19 mouse cellular contexts compared by ENCODE assay signal in genomic region chr5:99511081-99511480, GRCm38 (mm10).
DNase-seq lines count a peak whose midpoint lies in the region; ATAC-seq and TF ChIP-seq lines count a peak whose summit lies in the region.
"Had no signal": no experiment of that assay in that cellular context is flagged by ENCODE, and none has a peak within 500 bp of the region (broad histone marks: within the 10 kb centered on the region; RNA-seq: fewer than 3 reads in every experiment).

No protein-coding gene starts in this region.

- 24% methylated on average over 11 of the region's 11 CpGs for WGBS in midbrain, embryonic 14.5 days
- WGBS in midbrain, postnatal 0 days = 39% methylated on average over 11 of the region's 11 CpGs
- WGBS in embryonic facial prominence, embryonic 14.5 days = 28% methylated on average over 11 of the region's 11 CpGs
- WGBS in forebrain, postnatal 0 days = 50% methylated on average over 11 of the region's 11 CpGs
- WGBS in midbrain, embryonic 11.5 days = 53% methylated on average over 11 of the region's 11 CpGs

- no peaks in the 10 kb centered on the region for H3K36me3 ChIP-seq in midbrain, embryonic 14.5 days (ENCODE audit: control insufficient read depth, insufficient read depth, low read length)
- no peaks in the 10 kb centered on the region for H3K36me3 ChIP-seq in midbrain, postnatal 0 days (ENCODE audit: insufficient read depth, low read length)
- no peaks in the 10 kb centered on the region for H3K36me3 ChIP-seq in embryonic facial prominence, embryonic 14.5 days (ENCODE audit: control insufficient read depth, insufficient read depth, low read length)
- H3K36me3 ChIP-seq in forebrain, postnatal 0 days (ENCODE audit: insufficient read depth) = no peaks in the 10 kb centered on the region
- no peaks in the 10 kb centered on the region for H3K36me3 ChIP-seq in midbrain, embryonic 11.5 days (ENCODE audit: control insufficient read depth, insufficient read depth, low read length)
- H3K36me3 ChIP-seq: heart, embryonic 15.5 days; hindbrain, embryonic 13.5 days had no signal

- peaks cover 10% of the 10 kb centered on the region for H3K4me1 ChIP-seq in midbrain, embryonic 14.5 days (ENCODE audit: control insufficient read depth, insufficient read depth, low read length)
- 0 out of 2 replicates have a peak, but pooled peaks cover 2% of the 10 kb centered on the region for H3K4me1 ChIP-seq in midbrain, postnatal 0 days (ENCODE audit: insufficient read depth, low read length)
- no peaks in the 10 kb centered on the region for H3K4me1 ChIP-seq in embryonic facial prominence, embryonic 14.5 days (ENCODE audit: control insufficient read depth, insufficient read depth, low read length)
- no peaks in the 10 kb centered on the region for H3K4me1 ChIP-seq in forebrain, postnatal 0 days (ENCODE audit: insufficient read depth)
- H3K4me1 ChIP-seq in midbrain, embryonic 11.5 days (ENCODE audit: control insufficient read depth, insufficient read depth, low read length) = 0 out of 2 replicates have a peak, but pooled peaks cover 5% of the 10 kb centered on the region
- H3K4me1 ChIP-seq: heart, embryonic 15.5 days had no signal

- no peak overlapping the region for H3K27ac ChIP-seq in midbrain, embryonic 14.5 days (replicated peaks; ENCODE audit: low read depth, low read length)
- no peak overlapping the region for H3K27ac ChIP-seq in midbrain, postnatal 0 days (ENCODE audit: low read depth, low read length)
- no peak overlapping the region for H3K27ac ChIP-seq in embryonic facial prominence, embryonic 14.5 days (replicated peaks; ENCODE audit: low read depth, low read length)
- no peak overlapping the region for H3K27ac ChIP-seq in forebrain, postnatal 0 days (ENCODE audit: low read depth, low read length)
- H3K27ac ChIP-seq in midbrain, embryonic 11.5 days (ENCODE audit: low read depth, low read length) = no peak overlapping the region
- H3K27ac ChIP-seq: heart, adult 2 months; heart, embryonic 15.5 days; hindbrain, embryonic 13.5 days; hindbrain, postnatal 0 days had no signal

- H3K9me3 ChIP-seq in midbrain, embryonic 14.5 days (ENCODE audit: control insufficient read depth, low read length) = no peaks in the 10 kb centered on the region
- H3K9me3 ChIP-seq in midbrain, postnatal 0 days (ENCODE audit: low read length) = no peaks in the 10 kb centered on the region
- H3K9me3 ChIP-seq in embryonic facial prominence, embryonic 14.5 days (ENCODE audit: control insufficient read depth, low read length) = no peaks in the 10 kb centered on the region
- H3K9me3 ChIP-seq in forebrain, postnatal 0 days (ENCODE audit: low read length) = no peaks in the 10 kb centered on the region
- H3K9me3 ChIP-seq in midbrain, embryonic 11.5 days (ENCODE audit: control insufficient read depth, low read length) = no peaks in the 10 kb centered on the region
- H3K9me3 ChIP-seq: heart, embryonic 15.5 days; hindbrain, embryonic 13.5 days had no signal

- no peak overlapping the region for H3K4me2 ChIP-seq in midbrain, embryonic 14.5 days (ENCODE audit: low read length)
- H3K4me2 ChIP-seq in midbrain, postnatal 0 days (ENCODE audit: low read depth, low read length, poor library complexity, severe bottlenecking) = no peak overlapping the region
- H3K4me2 ChIP-seq in embryonic facial prominence, embryonic 14.5 days (ENCODE audit: low read depth, low read length) = no peak overlapping the region; the same call in 1 of the 2 replicates
- no peak overlapping the region for H3K4me2 ChIP-seq in forebrain, postnatal 0 days (ENCODE audit: low read depth)
- no peak overlapping the region for H3K4me2 ChIP-seq in midbrain, embryonic 11.5 days
- H3K4me2 ChIP-seq: heart, embryonic 11.5 days; heart, embryonic 15.5 days; hindbrain, embryonic 13.5 days had no signal

- no peak overlapping the region for H3K4me3 ChIP-seq in midbrain, embryonic 14.5 days (replicated peaks; ENCODE audit: low read depth, low read length)
- H3K4me3 ChIP-seq in midbrain, postnatal 0 days (ENCODE audit: low read depth, low read length) = no peak overlapping the region
- no peak overlapping the region for H3K4me3 ChIP-seq in embryonic facial prominence, embryonic 14.5 days (ENCODE audit: low read depth, low read length)
- no peak overlapping the region for H3K4me3 ChIP-seq in forebrain, postnatal 0 days (ENCODE audit: low read depth, low read length)
- H3K4me3 ChIP-seq in midbrain, embryonic 11.5 days (ENCODE audit: low read depth, low read length) = no peak overlapping the region
- H3K4me3 ChIP-seq: heart, adult 2 months; heart, embryonic 15.5 days; hindbrain, embryonic 13.5 days had no signal

- TF ChIP-seq CTCF in midbrain, postnatal 0 days (IDR thresholded peaks at IDR 0.05) = no peak
- TF ChIP-seq CTCF in forebrain, postnatal 0 days (IDR thresholded peaks at IDR 0.05; ENCODE audit: low read depth) = no peak

- DNase-seq in embryo, embryonic 9.5 days (ENCODE audit: extremely low spot score) = peak; percentile 14
- no peak for DNase-seq in embryo, embryonic 10 days (ENCODE audit: low spot score)
- peak; percentile 48 for DNase-seq in midbrain, embryonic 14.5 days
- DNase-seq in midbrain, postnatal 0 days (ENCODE audit: low spot score) = no peak
- peak; percentile 18 for DNase-seq in embryonic facial prominence, embryonic 14.5 days (ENCODE audit: low spot score)
- DNase-seq in forebrain, postnatal 0 days = no peak
- no peak for DNase-seq in midbrain, embryonic 11.5 days (ENCODE audit: low spot score, missing footprints)
- DNase-seq: adrenal gland, postnatal 10 days; cerebellum, adult 11-12 months; cerebellum, adult 9-10 months; cerebellum, postnatal 25 days; gastrocnemius, postnatal 14 days; heart, adult 2 months; heart, postnatal 14 days had no signal

- no peak overlapping the region for H3K9ac ChIP-seq in midbrain, embryonic 14.5 days (replicated peaks; ENCODE audit: low read length)
- H3K9ac ChIP-seq in midbrain, postnatal 0 days (replicated peaks; ENCODE audit: low read length, poor library complexity, severe bottlenecking) = no peak overlapping the region
- H3K9ac ChIP-seq in embryonic facial prominence, embryonic 14.5 days (ENCODE audit: low read depth, low read length) = no peak overlapping the region
- no peak overlapping the region for H3K9ac ChIP-seq in forebrain, postnatal 0 days
- H3K9ac ChIP-seq in midbrain, embryonic 11.5 days (ENCODE audit: low read length) = no peak overlapping the region
- H3K9ac ChIP-seq: heart, embryonic 15.5 days; hindbrain, embryonic 13.5 days had no signal

- no peaks in the 10 kb centered on the region for H3K27me3 ChIP-seq in midbrain, embryonic 14.5 days (ENCODE audit: control insufficient read depth, insufficient read depth, low read length)
- no peaks in the 10 kb centered on the region for H3K27me3 ChIP-seq in midbrain, postnatal 0 days (ENCODE audit: insufficient read depth, low read length)
- H3K27me3 ChIP-seq in embryonic facial prominence, embryonic 14.5 days (replicated peaks; ENCODE audit: control insufficient read depth, insufficient read depth, low read length) = no peaks in the 10 kb centered on the region
- H3K27me3 ChIP-seq in forebrain, postnatal 0 days (ENCODE audit: insufficient read depth, low read length) = no peaks in the 10 kb centered on the region
- no peaks in the 10 kb centered on the region for H3K27me3 ChIP-seq in midbrain, embryonic 11.5 days (ENCODE audit: control insufficient read depth, insufficient read depth, low read length)
- H3K27me3 ChIP-seq: heart, embryonic 15.5 days; hindbrain, embryonic 13.5 days had no signal

- no peak for ATAC-seq in midbrain, embryonic 14.5 days (ENCODE audit: low FRiP score, low TSS enrichment)
- ATAC-seq in midbrain, postnatal 0 days (ENCODE audit: low FRiP score) = no peak
- no peak for ATAC-seq in embryonic facial prominence, embryonic 14.5 days (ENCODE audit: low read depth)
- no peak for ATAC-seq in forebrain, postnatal 0 days
- ATAC-seq in midbrain, embryonic 11.5 days (ENCODE audit: low FRiP score) = no peak
- ATAC-seq: forebrain, embryonic 16.5 days; hindbrain, postnatal 0 days had no signal

Comparison
In these comparisons a context has a peak if more than half of its experiments do, and no peak if none do; other contexts are left out.
1. DNase-seq: peak in embryo, embryonic 9.5 days (single experiment), midbrain, embryonic 14.5 days (single experiment) and embryonic facial prominence, embryonic 14.5 days (single experiment); none in embryo, embryonic 10 days (single experiment), midbrain, postnatal 0 days (single experiment), forebrain, postnatal 0 days (single experiment) and midbrain, embryonic 11.5 days (single experiment).